Mouse (Mus musculus) heart, postnatal 0 days (tissue): ENCODE measurements around the gene Olfr714.

Experiments used
- CTCF ChIP-seq: IDR thresholded peaks from 2 replicates; pipeline ENCODE4 v1.5.1; 2016; ENCODE audit warnings: antibody characterized with exemption, control low read depth, low read depth
- EP300 ChIP-seq: IDR thresholded peaks from 2 replicates; pipeline ENCODE4 v1.6.1; 2016; ENCODE audit warnings: antibody characterized with exemption, low read depth

GRCm38 (mm10) chr7:107030874-107031273, 39.9 kb upstream of the Olfr714 start, which contains the start of gene Olfr713:
- TF ChIP-seq CTCF (no peak), EP300 (no peak)
